Mouse (Mus musculus): ENCODE measurements around the gene Olfr1015. TPM values are rescaled to one million over a fixed set of nuclear protein-coding genes. Genes with fewer than 3 reads are reported as not detected.

Olfr1015 gene
- total RNA-seq (2021) = not detected
- long read RNA-seq, experiment 1 = 0 reads
- long read RNA-seq, experiment 2 = 0 reads

GRCm38 (mm10) chr2:85781717-85782116, at the start of gene Olfr1015:
TSS of gene Olfr1015 (plus strand) at chr2:85782017.
- no peak for DNase-seq (ENCODE audit: low spot score in 2 of 2)

DNA sequence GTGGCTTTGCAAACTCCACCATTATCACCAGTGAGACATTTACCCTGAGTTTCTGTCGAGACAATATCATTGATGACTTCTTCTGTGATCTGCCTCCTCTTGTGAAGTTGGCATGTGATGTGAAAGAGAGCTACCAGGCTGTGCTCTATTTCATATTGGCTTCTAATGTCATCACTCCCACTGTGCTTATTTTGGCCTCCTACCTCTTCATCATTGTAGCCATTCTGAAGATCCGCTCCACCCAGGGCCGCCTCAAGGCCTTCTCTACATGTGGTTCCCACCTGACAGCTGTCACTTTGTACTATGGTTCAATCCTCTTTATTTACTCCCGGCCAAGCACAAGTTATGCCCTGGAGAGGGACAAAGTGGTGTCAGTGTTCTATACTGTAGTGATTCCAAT, 28.0 kb upstream of the Olfr1015 start:
- no peak for DNase-seq (ENCODE audit: low spot score in 2 of 2)

DNA sequence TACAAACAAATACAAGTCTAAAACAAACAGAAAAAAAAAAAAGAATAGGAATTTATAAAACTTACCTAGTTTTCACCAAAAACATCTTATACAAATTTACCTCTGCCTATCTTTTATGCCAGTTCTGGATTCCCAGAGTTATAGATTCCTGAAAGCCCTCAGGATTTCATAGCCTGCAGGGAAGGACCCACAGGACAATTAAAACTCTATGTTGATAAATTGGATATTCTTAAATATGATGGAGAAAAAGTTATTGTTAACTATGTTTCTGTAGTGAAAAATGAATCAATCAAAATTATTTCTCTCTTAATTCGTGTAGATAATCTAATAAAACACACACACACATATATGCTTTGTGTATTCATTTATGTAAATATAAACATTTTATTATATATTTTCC, 19.2 kb upstream of the Olfr1015 start, which contains the start of gene Olfr1012:
Olfr1012 (minus strand) TSS at position 101 of the 400 bp plus-strand sequence.
- DNase-seq (ENCODE audit: low spot score in 2 of 2) = no peak

GRCm38 (mm10) chr2:85766798-85767197, 15.0 kb upstream of the Olfr1015 start, which contains the start of gene Olfr1013:
TSS of gene Olfr1013 (plus strand) at chr2:85767098.
- DNase-seq (ENCODE audit: low spot score in 2 of 2) = no peak

- no peak for DNase-seq (ENCODE audit: low spot score in 2 of 2)
Measured at GRCm38 (mm10) chr2:85772413-85772812, 9.4 kb upstream of the Olfr1015 start, which contains the start of gene Olfr1014. TSS of gene Olfr1014 (plus strand) at chr2:85772713.

GRCm38 (mm10) chr2:85792331-85792730, 10.5 kb downstream of the Olfr1015 start:
- no peak for DNase-seq (ENCODE audit: low spot score in 2 of 2)

GRCm38 (mm10) chr2:85802444-85802843, 20.6 kb downstream of the Olfr1015 start, which contains the start of gene Olfr1016:
TSS of gene Olfr1016 (minus strand) at chr2:85802544.
- no peak for DNase-seq (ENCODE audit: low spot score in 2 of 2)

- no peak for DNase-seq (ENCODE audit: low spot score in 2 of 2)
Measured at GRCm38 (mm10) chr2:85804501-85804900, 22.7 kb downstream of the Olfr1015 start.

DNA sequence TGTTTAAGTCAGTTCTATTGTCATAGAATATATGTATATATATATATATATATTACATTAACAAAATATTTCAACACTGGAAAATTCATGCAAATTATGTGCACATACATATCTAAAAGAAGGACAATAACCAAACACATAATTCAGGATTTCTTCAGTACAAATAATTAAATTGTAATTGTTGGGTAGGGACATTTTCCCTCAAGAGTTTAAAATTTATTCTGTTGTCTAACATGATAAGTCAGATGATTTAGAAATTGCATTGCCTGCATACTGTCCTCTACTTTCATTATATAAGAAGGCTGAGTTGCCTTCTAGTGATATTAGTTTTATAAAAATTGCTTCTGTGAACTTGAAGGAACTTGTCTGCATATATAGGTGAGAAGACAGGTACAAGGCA, 36.4 kb downstream of the Olfr1015 start, which contains the start of gene Olfr1018:
Olfr1018 (plus strand) TSS at position 301 of the 400 bp plus-strand sequence.
- DNase-seq (ENCODE audit: low spot score in 2 of 2) = no peak

Other genes starting within 250 kb of the Olfr1015 start
- gene Olfr996, start 202.8 kb upstream of the Olfr1015 start, total RNA-seq (2021) = not detected
- not detected for gene Olfr998, start 193.1 kb upstream of the Olfr1015 start, total RNA-seq (2021)
- gene Olfr1000, start 170.1 kb upstream of the Olfr1015 start, total RNA-seq (2021) = not detected
- not detected for gene Olfr1002, start 131.3 kb upstream of the Olfr1015 start, total RNA-seq (2021)
- not detected for gene Olfr154, start 117.6 kb upstream of the Olfr1015 start, total RNA-seq (2021)
- not detected for gene Olfr1006, start 103.2 kb upstream of the Olfr1015 start, total RNA-seq (2021)
- gene Olfr1008, start 92.6 kb upstream of the Olfr1015 start, total RNA-seq (2021) = not detected
- gene Olfr1009, start 66.6 kb upstream of the Olfr1015 start, total RNA-seq (2021) = not detected
- not detected for gene Olfr1012, start 19.3 kb upstream of the Olfr1015 start, total RNA-seq (2021)
- not detected for gene Olfr1013, start 14.9 kb upstream of the Olfr1015 start, total RNA-seq (2021)
- gene Olfr1014, start 9.3 kb upstream of the Olfr1015 start, total RNA-seq (2021) = not detected
- not detected for gene Olfr1016, start 20.5 kb downstream of the Olfr1015 start, total RNA-seq (2021)
- not detected for gene Olfr1018, start 36.5 kb downstream of the Olfr1015 start, total RNA-seq (2021)
- gene Olfr1019, start 63.5 kb downstream of the Olfr1015 start, total RNA-seq (2021) = not detected
- gene Olfr1020, start 65.0 kb downstream of the Olfr1015 start, total RNA-seq (2021) = not detected
- gene Olfr1022, start 86.6 kb downstream of the Olfr1015 start, total RNA-seq (2021) = not detected
- gene Olfr1023, start 103.6 kb downstream of the Olfr1015 start, total RNA-seq (2021) = not detected
- gene Olfr1024, start 123.0 kb downstream of the Olfr1015 start, total RNA-seq (2021) = not detected
- gene Olfr1025-ps1, start 133.2 kb downstream of the Olfr1015 start, total RNA-seq (2021) = not detected
- not detected for gene Olfr1026, start 139.5 kb downstream of the Olfr1015 start, total RNA-seq (2021)
- not detected for gene Olfr1028, start 168.4 kb downstream of the Olfr1015 start, total RNA-seq (2021)
- gene Olfr1029, start 191.9 kb downstream of the Olfr1015 start, total RNA-seq (2021) = under 1 TPM in 1 of 2 experiments, not detected in 1; 0.30 TPM
- not detected for gene Olfr1030, start 197.3 kb downstream of the Olfr1015 start, total RNA-seq (2021)
- gene Olfr1031, start 208.3 kb downstream of the Olfr1015 start, total RNA-seq (2021) = not detected
- gene Olfr1032, start 223.5 kb downstream of the Olfr1015 start, total RNA-seq (2021) = not detected
- gene Olfr1033, start 238.6 kb downstream of the Olfr1015 start, total RNA-seq (2021) = 1 to 10 TPM; 3.5 to 4.1 TPM

Data from adrenal gland, adult 18-20 months (tissue).